In genomic region chr19:45237665-45238209, GRCm38 (mm10) we compare ENCODE assay signal across 34 mouse cellular contexts. TPM values are rescaled to one million over a fixed set of nuclear protein-coding genes. Genes with fewer than 3 reads are reported as not detected.
DNase-seq lines count a peak whose midpoint lies in the region; ATAC-seq and TF ChIP-seq lines count a peak whose summit lies in the region.
"Had no signal": no experiment of that assay in that cellular context is flagged by ENCODE, and none has a peak within 500 bp of the region (broad histone marks: within the 10 kb centered on the region; RNA-seq: fewer than 3 reads in every experiment).

No protein-coding gene starts in this region.

- DNase-seq in intestine, embryonic 14.5 days (ENCODE audit: low spot score) = peak; percentile 52
- no peak for DNase-seq in hindbrain, postnatal 0 days (ENCODE audit: low spot score)
- no peak for DNase-seq in thymus, adult 18-20 months
- no peak for DNase-seq in testis, postnatal 14 days (ENCODE audit: low spot score)
- DNase-seq in thymus, postnatal 14 days = no peak
- DNase-seq: adrenal gland, postnatal 36 days; cerebellum, adult 9-11 months; gastrocnemius, postnatal 14 days; heart, adult 2 months; kidney, adult 8-10 months; kidney, postnatal 10 days; left cerebral cortex, postnatal 4 days; lung, adult 18-20 months; lung, postnatal 10 days; retina, postnatal 1 day; right cerebral cortex, postnatal 25 days; spleen, adult 18-20 months; thymus, postnatal 36 days had no signal

- no peak for TF ChIP-seq CTCF in intestine, postnatal 0 days (IDR thresholded peaks at IDR 0.05; ENCODE audit: low read depth)
- TF ChIP-seq CTCF in hindbrain, postnatal 0 days (IDR thresholded peaks at IDR 0.05; ENCODE audit: low read depth) = no peak

- no peak for ATAC-seq in intestine, embryonic 14.5 days (replicated peaks; ENCODE audit: low FRiP score, low TSS enrichment, low read depth)
- no peak for ATAC-seq in intestine, postnatal 0 days
- no peak for ATAC-seq in hindbrain, embryonic 12.5 days (ENCODE audit: low FRiP score)
- ATAC-seq in hindbrain, postnatal 0 days = no peak
- ATAC-seq in neural tube, embryonic 13.5 days (ENCODE audit: low read depth) = no peak
- ATAC-seq: forebrain, embryonic 14.5 days; inflammation-experienced regulatory T-cells, adult 6 months; liver, embryonic 12.5 days; midbrain, embryonic 13.5 days; Patski had no signal

- H3K9me3 ChIP-seq in intestine, embryonic 14.5 days (ENCODE audit: control insufficient read depth, low read length) = no peaks in the 10 kb centered on the region
- H3K9me3 ChIP-seq in intestine, postnatal 0 days (ENCODE audit: control insufficient read depth) = no peaks in the 10 kb centered on the region
- H3K9me3 ChIP-seq in hindbrain, embryonic 12.5 days (replicated peaks) = no peaks in the 10 kb centered on the region
- no peaks in the 10 kb centered on the region for H3K9me3 ChIP-seq in hindbrain, postnatal 0 days (ENCODE audit: low read length)
- H3K9me3 ChIP-seq in neural tube, embryonic 13.5 days = no peaks in the 10 kb centered on the region
- H3K9me3 ChIP-seq: embryonic facial prominence, embryonic 12.5 days; heart, embryonic 13.5 days; liver, embryonic 12.5 days; midbrain, embryonic 13.5 days had no signal

- H3K4me3 ChIP-seq in intestine, embryonic 14.5 days (ENCODE audit: low read depth, low read length) = no peak overlapping the region
- no peak overlapping the region for H3K4me3 ChIP-seq in intestine, postnatal 0 days (ENCODE audit: low read depth, low read length)
- peak overlapping the region; percentile 43 for H3K4me3 ChIP-seq in hindbrain, embryonic 12.5 days
- 0 out of 2 replicates have a peak overlapping the region, but pooled peaks have one; percentile 39 for H3K4me3 ChIP-seq in hindbrain, postnatal 0 days (ENCODE audit: low read length)
- peak overlapping the region; percentile 68 for H3K4me3 ChIP-seq in neural tube, embryonic 13.5 days
- H3K4me3 ChIP-seq: embryonic facial prominence, embryonic 12.5 days; heart, adult 2 months; left cerebral cortex, adult 2 months; liver, embryonic 12.5 days; midbrain, embryonic 13.5 days had no signal

- H3K27ac ChIP-seq in intestine, embryonic 14.5 days (ENCODE audit: low read depth) = no peak overlapping the region
- H3K27ac ChIP-seq in intestine, postnatal 0 days (ENCODE audit: low read depth, low read length) = no peak overlapping the region
- no peak overlapping the region for H3K27ac ChIP-seq in hindbrain, embryonic 12.5 days
- no peak overlapping the region for H3K27ac ChIP-seq in hindbrain, postnatal 0 days
- H3K27ac ChIP-seq in neural tube, embryonic 13.5 days (replicated peaks) = peak overlapping the region; percentile 99
- H3K27ac ChIP-seq: embryonic facial prominence, embryonic 12.5 days; heart, adult 2 months; heart, embryonic 13.5 days; left cerebral cortex, adult 2 months; liver, embryonic 12.5 days; midbrain, embryonic 13.5 days had no signal

- 8% methylated on average over 3 of the region's 3 CpGs for WGBS in intestine, embryonic 14.5 days
- WGBS in intestine, postnatal 0 days = 11% methylated on average over 3 of the region's 3 CpGs
- 4% methylated on average over 3 of the region's 3 CpGs for WGBS in hindbrain, embryonic 12.5 days
- 4% methylated on average over 3 of the region's 3 CpGs for WGBS in hindbrain, postnatal 0 days
- 4% methylated on average over 3 of the region's 3 CpGs for WGBS in neural tube, embryonic 13.5 days

- H3K4me1 ChIP-seq in intestine, embryonic 14.5 days (replicated peaks; ENCODE audit: control insufficient read depth, insufficient read depth, low read length) = peaks cover 8% of the 10 kb centered on the region
- H3K4me1 ChIP-seq in intestine, postnatal 0 days (replicated peaks; ENCODE audit: control insufficient read depth, insufficient read depth, low read length) = no peaks in the 10 kb centered on the region
- H3K4me1 ChIP-seq in hindbrain, embryonic 12.5 days = peaks cover 29% of the 10 kb centered on the region
- H3K4me1 ChIP-seq in hindbrain, postnatal 0 days (ENCODE audit: insufficient read depth, low read length) = no peaks in the 10 kb centered on the region
- peaks cover 54% of the 10 kb centered on the region for H3K4me1 ChIP-seq in neural tube, embryonic 13.5 days (replicated peaks)

- no peak overlapping the region for H3K4me2 ChIP-seq in intestine, embryonic 14.5 days (ENCODE audit: low read length)
- H3K4me2 ChIP-seq in intestine, postnatal 0 days (replicated peaks; ENCODE audit: low read depth) = no peak overlapping the region
- H3K4me2 ChIP-seq in hindbrain, embryonic 12.5 days (replicated peaks) = peak overlapping the region; percentile 49
- peak overlapping the region; percentile 49 for H3K4me2 ChIP-seq in hindbrain, postnatal 0 days (ENCODE audit: low read depth, low read length)
- H3K4me2 ChIP-seq in neural tube, embryonic 13.5 days = peak overlapping the region; percentile 75
- H3K4me2 ChIP-seq: embryonic facial prominence, embryonic 12.5 days; liver, embryonic 12.5 days; midbrain, embryonic 13.5 days had no signal

- no peak overlapping the region for H3K9ac ChIP-seq in intestine, embryonic 14.5 days (ENCODE audit: low read length)
- H3K9ac ChIP-seq in intestine, postnatal 0 days (ENCODE audit: low read depth, low read length) = no peak overlapping the region
- H3K9ac ChIP-seq in hindbrain, embryonic 12.5 days = peak overlapping the region; percentile 35
- H3K9ac ChIP-seq in hindbrain, postnatal 0 days (replicated peaks; ENCODE audit: low read length) = 0 out of 2 replicates have a peak overlapping the region, but pooled peaks have one; percentile 5
- peak overlapping the region; percentile 96 for H3K9ac ChIP-seq in neural tube, embryonic 13.5 days
- H3K9ac ChIP-seq: embryonic facial prominence, embryonic 12.5 days; heart, embryonic 13.5 days; liver, embryonic 12.5 days; midbrain, embryonic 13.5 days had no signal

- H3K27me3 ChIP-seq in intestine, embryonic 14.5 days (replicated peaks; ENCODE audit: control insufficient read depth, insufficient read depth, low read length) = peaks cover 98% of the 10 kb centered on the region
- peaks cover 98% of the 10 kb centered on the region for H3K27me3 ChIP-seq in intestine, postnatal 0 days (replicated peaks; ENCODE audit: control insufficient read depth, insufficient read depth, low read length)
- peaks cover 94% of the 10 kb centered on the region for H3K27me3 ChIP-seq in hindbrain, embryonic 12.5 days
- H3K27me3 ChIP-seq in hindbrain, postnatal 0 days (ENCODE audit: insufficient read depth, low read length) = peaks cover 77% of the 10 kb centered on the region
- H3K27me3 ChIP-seq in neural tube, embryonic 13.5 days = peaks cover 83% of the 10 kb centered on the region

- H3K36me3 ChIP-seq in intestine, embryonic 14.5 days (ENCODE audit: control insufficient read depth, insufficient read depth, low read length) = no peaks in the 10 kb centered on the region
- no peaks in the 10 kb centered on the region for H3K36me3 ChIP-seq in intestine, postnatal 0 days (ENCODE audit: control insufficient read depth, insufficient read depth)
- no peaks in the 10 kb centered on the region for H3K36me3 ChIP-seq in hindbrain, embryonic 12.5 days
- no peaks in the 10 kb centered on the region for H3K36me3 ChIP-seq in hindbrain, postnatal 0 days (ENCODE audit: insufficient read depth, low read length)
- peaks cover 2% of the 10 kb centered on the region; the same call in 1 of the 2 replicates for H3K36me3 ChIP-seq in neural tube, embryonic 13.5 days
- H3K36me3 ChIP-seq: embryonic facial prominence, embryonic 12.5 days; G1E; heart, embryonic 13.5 days; liver, embryonic 12.5 days; midbrain, embryonic 13.5 days had no signal

RNA-seq across cellular contexts. Expression of gene Lbx1, which starts 2.1 kb away (rescaled TPM):
- not detected in 2 replicates for polyA plus RNA-seq in intestine, embryonic 14.5 days (2014; fragmentation: Nextera tagmentation; extraction: Ambion mirVana)
- not detected in 2 replicates for polyA plus RNA-seq in intestine, postnatal 0 days (2015; fragmentation: Nextera tagmentation; extraction: Ambion mirVana)
- 10.8 and 18.8 TPM in 2 replicates for polyA plus RNA-seq in hindbrain, embryonic 12.5 days (2016; fragmentation: Nextera tagmentation; extraction: Ambion mirVana)
- total RNA-seq in hindbrain, postnatal 0 days (2014; rRNA removed) = 27.0 and 32.2 TPM in 2 replicates
- 9.2 and 9.6 TPM in 2 replicates for polyA plus RNA-seq in hindbrain, postnatal 0 days (2015; fragmentation: Nextera tagmentation; extraction: Ambion mirVana)
- polyA plus RNA-seq in neural tube, embryonic 13.5 days (2015; fragmentation: Nextera tagmentation; extraction: Ambion mirVana) = 16.0 and 16.9 TPM in 2 replicates
- total RNA-seq: CH12.LX; common myeloid progenitor, adult 5-6 weeks; G1E; layer of hippocampus, postnatal 10 days; left cerebral cortex, adult 2 months; left cerebral cortex, postnatal 4 days had no signal
- polyA plus RNA-seq: forebrain, embryonic 14.5 days; frontal cortex, adult 2 months; G1E; heart, adult 2 months; heart, embryonic 13.5 days; inflammation-experienced regulatory T-cells, adult 6 months; Patski had no signal

Comparison
In these comparisons a context has a peak if more than half of its experiments do, and no peak if none do; other contexts are left out.
1. H3K4me2 ChIP-seq: peak in hindbrain, embryonic 12.5 days (single experiment), hindbrain, postnatal 0 days (single experiment) and neural tube, embryonic 13.5 days (single experiment); none in intestine, embryonic 14.5 days (single experiment) and intestine, postnatal 0 days (single experiment).
2. H3K4me3 ChIP-seq: peak in hindbrain, embryonic 12.5 days (single experiment), hindbrain, postnatal 0 days (single experiment) and neural tube, embryonic 13.5 days (single experiment); none in intestine, embryonic 14.5 days (single experiment) and intestine, postnatal 0 days (single experiment).
3. H3K9ac ChIP-seq: peak in hindbrain, embryonic 12.5 days (single experiment), hindbrain, postnatal 0 days (single experiment) and neural tube, embryonic 13.5 days (single experiment); none in intestine, embryonic 14.5 days (single experiment) and intestine, postnatal 0 days (single experiment).
4. RNA of gene Lbx1, which starts 2.1 kb away (polyA plus RNA-seq): 16.0 to 16.9 TPM in neural tube, embryonic 13.5 days, 10.8 to 18.8 TPM in hindbrain, embryonic 12.5 days and 9.2 to 9.6 TPM in hindbrain, postnatal 0 days; not detected in intestine, embryonic 14.5 days and not detected in intestine, postnatal 0 days; every median in the first group is over 10 times any median in the second.